Mouse (Mus musculus) testis, postnatal 14 days (tissue): ENCODE data around the gene Vtn.

Experiments
- DNase-seq: peaks from one replicate; pipeline ENCODE4 v3.0.0; 2021; ENCODE audit warnings: low spot score

The Vtn gene

GRCm38 (mm10) chr11:78499004-78499403 is at the start of gene Vtn:
Vtn (plus strand) TSS chr11:78499091.
- DNase-seq: peak; percentile 36

DNA sequence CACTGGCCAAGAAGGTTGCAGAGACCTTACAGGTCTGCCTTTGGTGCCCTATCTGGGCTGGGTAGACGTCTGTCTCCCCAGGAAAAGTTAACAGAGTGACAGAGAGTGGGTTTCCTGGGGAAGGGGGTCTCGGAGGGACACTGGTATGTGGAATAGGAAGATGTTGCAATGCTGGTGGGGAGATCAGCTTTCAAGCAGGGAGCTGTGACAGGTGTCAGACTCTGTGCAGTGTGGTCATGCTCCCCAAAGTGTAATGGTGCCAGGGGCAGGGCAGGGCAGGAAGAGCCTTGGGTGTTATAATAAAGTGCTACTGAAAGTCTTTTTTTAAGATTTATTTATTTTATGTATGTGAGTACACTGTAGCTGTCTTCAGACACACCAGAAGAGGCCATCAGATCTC is 48.6 kb upstream of the Vtn start:
- no peak for DNase-seq

GRCm38 (mm10) chr11:78453675-78454074 is 45.2 kb upstream of the Vtn start:
- no peak for DNase-seq

DNA sequence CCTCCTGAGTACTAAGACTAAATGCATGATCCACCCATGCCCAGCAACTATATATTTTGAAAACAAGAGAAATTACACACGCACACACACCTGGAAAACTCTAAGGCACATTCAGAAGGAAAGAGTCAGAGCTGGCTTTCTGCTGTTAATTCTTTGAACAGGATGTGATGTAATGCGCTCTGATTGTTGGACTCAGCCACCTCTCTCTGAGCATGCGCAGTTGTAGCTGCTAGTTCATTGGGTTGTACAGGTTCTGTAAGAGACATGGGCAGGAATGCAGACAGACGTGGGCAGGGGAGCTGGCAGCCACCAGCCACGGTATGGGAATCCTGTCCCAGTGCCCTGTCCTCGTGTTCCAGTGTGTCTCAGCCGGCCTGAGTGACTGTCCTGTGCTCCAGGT is 44.6 kb upstream of the Vtn start:
- DNase-seq: no peak

DNA sequence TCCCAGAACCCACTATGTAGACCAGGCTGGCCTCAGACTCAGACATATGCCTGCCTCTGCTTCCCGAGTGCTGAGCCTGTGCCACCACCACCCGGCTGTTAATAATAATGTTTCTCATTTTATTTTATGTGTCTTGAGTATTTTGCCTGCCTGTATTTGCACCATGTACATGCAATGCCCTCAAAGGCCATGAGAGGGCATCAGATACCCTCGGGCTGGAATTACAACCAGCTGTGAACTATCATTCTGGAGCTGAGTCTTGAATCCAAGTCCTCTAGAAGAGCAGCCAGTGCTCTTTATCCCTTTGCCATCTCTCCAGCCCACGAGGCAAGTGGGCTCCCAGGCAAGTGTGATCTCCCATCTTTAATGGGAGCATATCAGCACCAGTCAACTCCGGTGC is 43.6 kb upstream of the Vtn start:
- no peak for DNase-seq

GRCm38 (mm10) chr11:78458740-78459139 is 40.2 kb upstream of the Vtn start:
- DNase-seq: no peak

GRCm38 (mm10) chr11:78461894-78462293 is 37.0 kb upstream of the Vtn start:
- DNase-seq: no peak

- DNase-seq: no peak
Measured at GRCm38 (mm10) chr11:78462669-78463068, 36.2 kb upstream of the Vtn start.

- DNase-seq: no peak
Measured at GRCm38 (mm10) chr11:78463286-78464036, 35.4 kb upstream of the Vtn start.

DNA sequence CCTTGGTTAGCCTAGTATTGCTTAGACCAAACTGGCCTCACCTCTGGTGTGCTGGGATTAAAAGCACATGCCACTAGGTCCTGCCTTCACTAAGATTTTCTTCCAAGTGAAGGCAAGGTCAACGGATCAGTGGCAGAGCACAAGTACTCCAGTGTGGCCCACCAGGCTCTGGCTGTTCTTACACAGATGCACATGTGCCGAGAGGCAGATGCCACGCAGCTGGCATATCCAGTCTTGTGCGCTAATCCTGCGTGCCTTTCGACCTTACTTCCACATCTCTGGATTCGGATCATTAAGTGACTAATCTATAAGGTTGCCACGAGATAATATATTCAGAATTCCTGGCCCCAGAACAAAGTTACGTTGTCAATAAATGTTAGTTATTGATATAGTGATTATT is 33.8 kb upstream of the Vtn start:
- no peak for DNase-seq

DNA sequence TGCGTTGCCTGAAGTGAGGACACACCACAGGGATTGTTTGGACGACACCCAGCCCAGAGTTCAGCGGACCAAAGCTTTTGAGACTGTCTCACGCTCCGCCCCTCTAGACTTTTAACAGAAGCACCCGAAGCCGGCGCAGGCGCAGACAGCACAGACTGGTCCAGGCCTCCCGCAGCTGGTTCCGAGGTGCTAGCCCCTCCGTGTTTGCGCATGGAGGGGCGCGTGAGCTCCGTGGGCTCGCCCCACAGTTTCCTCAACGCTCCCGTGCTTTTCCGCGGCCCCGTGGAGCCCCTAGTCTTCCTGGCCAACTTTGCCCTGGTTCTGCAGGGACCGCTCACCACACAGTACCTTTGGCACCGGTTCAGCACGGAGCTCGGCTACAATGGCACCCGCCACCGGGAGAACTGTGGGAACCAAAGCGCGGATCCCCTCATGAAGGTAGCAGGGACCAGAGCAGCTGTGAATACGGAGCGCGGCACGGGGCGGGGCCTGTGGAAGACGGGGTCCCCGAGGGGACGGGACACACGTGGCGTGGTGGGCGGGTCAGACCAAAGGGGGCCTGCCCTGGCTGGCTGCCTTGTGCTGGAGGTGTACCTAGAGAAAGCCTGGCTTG is 33.2 kb upstream of the Vtn start, which contains the start of gene Slc46a1:
TSS of gene Slc46a1 (plus strand) at position 130 of the 613 bp plus-strand sequence.
- DNase-seq: peak; percentile 89

DNA sequence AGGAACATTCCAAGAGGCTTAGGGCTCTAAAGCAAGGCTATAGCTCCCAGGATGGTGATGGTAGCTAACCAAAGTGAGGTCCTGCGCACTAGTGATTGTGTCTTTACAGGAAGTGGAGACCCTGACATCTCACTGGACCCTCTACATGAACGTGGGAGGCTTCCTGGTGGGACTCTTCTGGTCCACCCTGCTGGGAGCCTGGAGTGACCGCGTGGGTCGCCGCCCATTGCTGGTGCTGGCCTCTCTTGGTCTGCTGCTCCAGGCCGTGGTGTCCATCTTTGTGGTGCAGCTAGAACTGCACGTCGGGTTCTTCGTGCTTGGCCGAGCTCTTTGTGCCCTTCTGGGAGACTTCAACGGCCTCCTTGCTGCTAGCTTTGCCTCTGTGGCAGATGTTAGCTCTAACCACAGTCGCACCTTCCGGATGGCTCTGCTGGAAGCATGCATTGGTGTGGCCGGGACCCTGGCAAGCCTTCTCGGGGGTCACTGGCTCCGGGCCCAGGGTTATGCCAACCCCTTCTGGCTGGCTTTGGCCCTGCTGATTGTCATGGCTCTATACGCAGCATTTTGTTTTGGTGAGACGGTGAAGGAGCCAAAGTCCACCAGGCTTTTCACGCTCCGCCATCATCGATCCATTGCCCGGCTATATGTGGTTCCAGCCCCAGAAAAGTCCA is 32.5 kb upstream of the Vtn start:
- no peak for DNase-seq

DNA sequence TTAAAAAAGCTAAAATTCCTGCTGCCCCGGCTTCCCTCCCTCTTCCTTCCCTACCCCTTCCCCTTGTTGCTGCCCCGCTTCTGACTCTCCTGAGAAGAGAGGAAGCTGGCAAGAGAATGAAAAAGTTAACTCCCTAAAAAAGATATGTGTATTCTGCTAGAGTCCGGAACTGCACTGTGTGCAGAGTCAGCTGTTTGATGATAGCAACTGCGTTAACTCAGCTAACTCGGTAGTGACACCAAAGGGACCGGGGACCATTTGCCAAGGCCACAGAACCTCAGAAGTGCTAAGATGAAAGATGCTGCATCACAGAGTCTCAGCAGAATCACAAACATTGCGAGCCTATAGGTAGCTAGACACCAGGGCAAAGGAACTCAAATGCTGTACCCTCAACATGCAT is 31.4 kb upstream of the Vtn start:
- no peak for DNase-seq

DNA sequence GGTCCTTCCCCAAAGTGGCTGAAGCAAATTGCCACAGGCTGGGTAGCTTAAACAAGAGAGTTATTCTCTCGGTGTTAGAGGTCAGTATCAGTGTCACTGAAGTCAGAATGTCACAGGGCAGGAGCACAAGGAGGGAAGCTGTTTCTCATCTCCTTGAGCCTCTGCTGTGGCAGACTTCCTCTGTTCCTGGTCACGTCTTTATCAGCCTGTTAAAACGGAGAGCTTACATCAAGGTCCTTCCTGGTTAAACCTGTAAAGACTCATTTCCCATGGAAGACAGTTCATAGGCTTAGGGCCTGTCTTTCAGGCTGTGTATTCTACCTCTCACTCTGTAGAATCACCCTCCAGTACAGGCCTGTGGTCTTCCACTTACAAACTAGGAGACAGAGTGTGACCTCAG is 31.0 kb upstream of the Vtn start:
- DNase-seq: no peak

- no peak for DNase-seq
Measured at GRCm38 (mm10) chr11:78471326-78472103, 27.4 kb upstream of the Vtn start.

DNA sequence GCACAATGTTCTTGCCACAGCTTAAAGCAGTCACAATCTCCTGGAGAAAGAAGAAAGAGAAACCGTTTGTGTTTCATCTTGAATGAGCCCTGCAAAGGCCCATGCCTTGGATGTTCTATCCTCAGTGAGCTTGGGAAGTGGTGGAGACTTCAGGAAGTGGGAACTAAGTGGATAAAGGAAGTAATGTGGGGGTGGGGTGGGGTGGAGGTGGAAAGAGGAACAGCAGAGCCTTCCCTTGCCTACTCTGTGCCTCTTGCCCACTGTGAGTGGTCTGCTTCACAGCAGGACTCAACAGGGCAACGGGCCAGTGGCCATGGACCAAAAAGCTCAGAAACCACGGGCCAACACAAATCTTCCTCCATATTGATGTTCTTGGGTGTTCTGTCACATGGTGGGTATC is 23.6 kb upstream of the Vtn start:
- DNase-seq: no peak

- no peak for DNase-seq
Measured at GRCm38 (mm10) chr11:78483639-78484038, 15.3 kb upstream of the Vtn start.

DNA sequence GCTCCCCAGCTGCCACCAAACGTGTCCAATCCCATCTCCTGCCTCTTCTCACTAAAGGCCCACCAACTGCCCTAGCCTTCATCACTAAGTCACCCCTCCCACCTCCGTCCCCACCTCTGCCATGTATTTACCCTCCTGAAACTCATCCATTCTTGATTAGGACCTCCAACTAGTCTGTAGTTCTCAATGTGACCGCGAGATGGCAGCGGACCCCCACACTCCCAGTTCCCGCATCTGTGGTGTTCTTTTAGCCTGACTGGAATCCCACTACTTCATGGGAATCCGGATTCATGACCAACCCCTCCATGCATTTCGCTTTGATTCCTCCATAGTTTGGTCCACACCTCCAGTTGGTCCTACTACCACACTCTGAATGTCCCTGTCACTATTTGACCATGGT is 10.7 kb upstream of the Vtn start:
- DNase-seq: peak; percentile 50

GRCm38 (mm10) chr11:78490781-78491241 is 8.1 kb upstream of the Vtn start:
- no peak for DNase-seq

DNA sequence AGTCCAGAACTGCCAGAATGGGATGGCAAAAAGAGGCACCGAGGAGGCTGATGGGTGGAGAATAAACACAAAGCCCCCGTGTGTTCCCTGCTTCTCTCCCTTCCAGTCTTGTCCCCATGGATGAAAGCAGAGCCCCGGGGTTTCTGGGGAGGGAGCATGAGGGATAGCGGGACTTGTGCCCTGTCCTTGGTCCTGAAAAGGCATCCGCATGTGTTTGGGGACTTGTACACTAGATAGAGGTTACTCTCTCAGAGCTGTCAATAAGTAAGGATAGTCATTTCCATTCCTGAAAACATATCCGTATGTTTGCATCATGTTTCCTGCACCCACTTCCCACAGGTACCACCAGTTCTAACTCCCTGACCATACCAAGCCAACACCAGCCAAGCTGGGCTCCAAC is 3.0 kb upstream of the Vtn start:
- DNase-seq: no peak

GRCm38 (mm10) chr11:78497071-78497541 is 1.8 kb upstream of the Vtn start:
- DNase-seq: peak; percentile 41
